Mouse (Mus musculus) cortical plate, adult 2 months (tissue): ENCODE measurements at regions not wholly inside any gene's neighbourhood (a gene's known extent, or its start where the extent isn't known, plus 50 kb on each side); places are given as distances from the start of the nearest gene placed in this dataset.

Source experiments
- CTCF ChIP-seq: fragments of 200-500 bp; IDR thresholded peaks from 2 replicates; pipeline ENCODE4 v1.5.1; 2011; ENCODE audit warnings: mild to moderate bottlenecking, control low read depth, low read length; ENCODE audit not compliant: insufficient read depth; ENCODE audit errors: extremely low read depth
- POLR2A ChIP-seq: fragments of 200-500 bp; IDR thresholded peaks from 2 replicates; pipeline ENCODE4 v1.6.1; 2011; ENCODE audit warnings: mild to moderate bottlenecking, low read length, control low read depth; ENCODE audit not compliant: insufficient read depth; ENCODE audit errors: extremely low read depth

- TF ChIP-seq CTCF (no peak), POLR2A (no peak)
Observed at GRCm38 (mm10) chr1:41435379-41435778, 630.0 kb downstream of the Tmem182 start.
